7 mouse cellular contexts compared by ENCODE assay signal in the genomic region with DNA sequence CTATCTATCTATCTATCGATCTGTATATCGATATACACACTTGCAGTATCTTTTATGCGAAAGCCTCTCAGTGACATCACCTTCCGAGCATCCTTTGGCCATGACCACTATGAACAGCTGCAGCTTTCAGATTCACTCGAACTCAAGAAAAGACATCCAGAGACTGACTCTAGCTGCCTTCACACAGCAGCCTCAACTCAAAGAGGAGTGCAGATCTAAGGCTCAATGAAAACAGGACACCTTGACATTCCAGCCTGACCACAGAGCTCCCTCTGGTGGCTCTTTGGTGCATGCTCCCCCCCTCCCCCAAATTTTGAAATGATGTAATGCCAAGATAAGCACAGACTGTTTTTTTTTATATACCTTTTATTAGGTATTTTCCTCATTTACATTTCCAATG.
A peak's percentile ranks its signal among the peaks of the same experiment; 100 is the strongest.
DNase-seq lines count a peak whose midpoint lies in the region; TF ChIP-seq lines count a peak whose summit lies in the region.

No protein-coding gene starts in this region.

- TF ChIP-seq CTCF in CH12.LX (conservative IDR thresholded peaks at IDR 0.05 in 1 of 2, IDR thresholded peaks at IDR 0.05 in 1 of 2; ENCODE audit: low read depth in 2 of 2, low read length in 2 of 2), result peak; percentile 16 to 22; a peak in 3 of 4 replicates

- WGBS in limb, embryonic 10.5 days, result 85% methylated on average over 5 of the region's 5 CpGs

- no peak overlapping the region for H3K27ac ChIP-seq in CH12.LX (ENCODE audit: insufficient read depth, low read depth)
- H3K27ac ChIP-seq in limb, embryonic 10.5 days, result no peak overlapping the region

- no peaks in the 10 kb centered on the region for H3K27me3 ChIP-seq in CH12.LX (replicated peaks)
- H3K27me3 ChIP-seq in limb, embryonic 10.5 days (ENCODE audit: low read depth, poor library complexity, severe bottlenecking), result peaks cover 16% of the 10 kb centered on the region

- in situ Hi-C loops in CH12.LX (cut with MboI; ENCODE audit: low pct_ligation_motif_present, low pct_unique_long_range_greater_than_20kb, low sequenced_read_pairs), result no loop called here

- dilution Hi-C loops in CH12.LX (cut with MboI; ENCODE audit: extremely low pct_ligation_motif_present, extremely low pct_unique_long_range_greater_than_20kb, low sequenced_read_pairs), result no loop called here

- no peaks in the 10 kb centered on the region for H3K4me1 ChIP-seq in CH12.LX (ENCODE audit: control insufficient read depth in 1 of 2, insufficient read depth in 2 of 2)
- H3K4me1 ChIP-seq in limb, embryonic 10.5 days, result peaks cover 31% of the 10 kb centered on the region

- no peaks in the 10 kb centered on the region for H3K36me3 ChIP-seq in CH12.LX (replicated peaks in 1 of 2; ENCODE audit: control insufficient read depth in 1 of 2, insufficient read depth in 1 of 2, low read length in 1 of 2)
- no peaks in the 10 kb centered on the region for H3K36me3 ChIP-seq in limb, embryonic 10.5 days

- H3K9ac ChIP-seq in CH12.LX (ENCODE audit: insufficient read depth, low read depth), result no peak overlapping the region

- H3K9me3 ChIP-seq in CH12.LX (replicated peaks; ENCODE audit: low read length), result peaks cover 44% of the 10 kb centered on the region
- no peaks in the 10 kb centered on the region for H3K9me3 ChIP-seq in limb, embryonic 10.5 days (replicated peaks)

- H3K4me2 ChIP-seq in CH12.LX (ENCODE audit: insufficient read depth, low read depth, poor library complexity, severe bottlenecking), result no peak overlapping the region

- no peak for TF ChIP-seq EP300 in CH12.LX (IDR thresholded peaks at IDR 0.05; ENCODE audit: low read length)

- DNase-seq in kidney, postnatal 14 days, result peak; percentile 12
- DNase-seq in kidney, adult 8-10 months, result no peak
- peak; percentile 15 for DNase-seq in CH12.LX (ENCODE audit: extremely low read depth)
- peak; percentile 28 for DNase-seq in Muller cell, postnatal 12 days (ENCODE audit: inconsistent ontology term)
- DNase-seq in limb, embryonic 10.5 days (ENCODE audit: low spot score), result peak; percentile 63
- no peak for DNase-seq in urinary bladder, postnatal 14 days (ENCODE audit: low spot score)
- no peak for DNase-seq in right cerebral cortex, postnatal 25 days

- H3K4me3 ChIP-seq in CH12.LX (replicated peaks in 1 of 3; ENCODE audit: low read depth in 2 of 3, low read length in 2 of 3, poor library complexity in 1 of 3), result no peak overlapping the region
- no peak overlapping the region for H3K4me3 ChIP-seq in limb, embryonic 10.5 days

- no peaks in the 10 kb centered on the region for H3K79me2 ChIP-seq in CH12.LX (replicated peaks; ENCODE audit: control insufficient read depth, extremely low read depth, insufficient read depth, poor library complexity, severe bottlenecking)

- TF ChIP-seq POLR2A in CH12.LX (IDR thresholded peaks at IDR 0.05; ENCODE audit: low read depth, low read length), result no peak

- no peak; the same call in none of the 2 replicates for TF ChIP-seq RAD21 in CH12.LX (IDR thresholded peaks at IDR 0.05; ENCODE audit: low read depth, low read length)

TF ChIP-seq in CH12.LX, 34 proteins besides CTCF, POLR2A, EP300 and RAD21:
- TF ChIP-seq CHD1 (IDR thresholded peaks at IDR 0.05; ENCODE audit: low read depth, low read length) (no peak), TBP (conservative IDR thresholded peaks at IDR 0.05; ENCODE audit: low read depth, low read length) (no peak)

Comparison
In these comparisons a context has a peak if more than half of its experiments do, and no peak if none do; other contexts are left out.
1. DNase-seq: peak in kidney, postnatal 14 days (single experiment), CH12.LX (single experiment), Muller cell, postnatal 12 days (single experiment) and limb, embryonic 10.5 days (single experiment); none in kidney, adult 8-10 months (0 of 2), urinary bladder, postnatal 14 days (single experiment) and right cerebral cortex, postnatal 25 days (single experiment).